Mouse (Mus musculus) lung, postnatal 0 days (tissue): ENCODE measurements at regions not wholly inside any gene's neighbourhood (a gene's known extent, or its start where the extent isn't known, plus 50 kb on each side); places are given as distances from the start of the nearest gene placed in this dataset.

Experiments used
- CTCF ChIP-seq: IDR thresholded peaks from 2 replicates; pipeline ENCODE4 v1.5.1; 2016; ENCODE audit warnings: antibody characterized with exemption, mild to moderate bottlenecking
- EP300 ChIP-seq: IDR thresholded peaks from 2 replicates; pipeline ENCODE4 v1.6.1; 2016; ENCODE audit warnings: antibody characterized with exemption, mild to moderate bottlenecking, control low read depth

DNA sequence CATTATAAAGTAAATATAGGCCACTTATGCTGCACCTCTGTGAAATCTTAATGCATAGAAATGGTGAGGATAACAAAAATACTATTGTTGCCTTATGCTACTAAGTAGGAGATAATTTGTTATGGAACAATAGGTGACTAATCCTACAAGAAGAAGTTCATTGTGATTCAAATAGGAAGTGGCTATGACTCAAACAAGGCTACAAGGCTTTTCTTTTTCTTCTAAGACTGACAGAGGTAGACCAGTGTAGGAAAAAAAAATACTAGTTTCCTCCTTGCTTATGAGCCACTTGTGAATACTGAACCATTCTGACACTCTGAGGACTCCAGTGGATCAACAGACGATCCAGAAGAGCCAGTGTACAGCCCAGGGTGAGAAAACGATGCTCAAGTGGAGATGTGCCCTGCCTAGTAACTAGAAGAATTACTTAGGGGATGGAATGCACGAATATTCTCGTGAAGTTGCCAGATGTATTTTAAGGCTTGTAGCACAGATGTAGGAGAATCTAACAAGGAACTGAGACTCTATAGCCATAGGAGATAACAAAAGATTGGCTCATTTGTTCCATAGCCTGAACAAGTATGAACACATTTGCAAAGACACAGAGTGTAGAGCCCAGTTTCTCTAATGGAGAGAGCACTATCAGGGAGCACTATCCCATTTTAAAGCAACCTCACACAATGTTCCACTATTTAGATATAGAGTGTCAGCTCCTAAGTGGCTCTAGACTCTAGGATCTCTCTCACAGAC, 60.3 kb downstream of the Fzd1 start:
- TF ChIP-seq CTCF: no peak
- TF ChIP-seq EP300: no peak
